Mouse (Mus musculus): Measurements from ENCODE around the gene Epb42. TPM values are rescaled to one million over a fixed set of nuclear protein-coding genes. Genes with fewer than 3 reads are reported as not detected.
"Not testable (repeated sequence)": the region's sequence is repeated elsewhere in the genome, so short reads cannot be mapped to it uniquely, and the experiment has no call there.

Gene Epb42
- polyA plus RNA-seq, 1 experiment from 2014 or later: 1.4 TPM

DNA sequence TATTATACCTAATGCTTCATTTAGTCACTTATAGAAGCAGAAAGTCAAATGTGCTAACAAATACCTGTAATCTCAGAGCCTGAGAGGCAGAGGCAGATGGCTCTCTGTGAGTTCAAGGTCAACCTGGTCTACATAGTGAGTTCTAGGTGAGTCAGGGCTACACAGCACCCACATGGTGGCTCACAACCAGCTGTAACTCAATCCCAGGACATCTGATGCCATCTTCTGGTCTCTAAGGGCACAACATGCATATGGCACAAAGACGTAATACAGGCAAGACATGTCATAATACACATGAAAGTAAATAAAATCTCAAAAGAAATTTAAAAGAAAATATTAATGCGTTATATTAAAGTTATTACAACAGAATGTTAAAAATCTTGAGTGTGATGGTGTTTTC is 33.3 kb downstream of the Epb42 start:
- WGBS: 59% methylated on average over 2 of the region's 2 CpGs
- DNase-seq (ENCODE audit: low spot score) (no peak), ATAC-seq (no peak)
- Histone ChIP-seq H3K27me3 (replicated peaks; ENCODE audit: insufficient read depth, low read length) (no peaks in the 10 kb centered on the region), H3K36me3 (ENCODE audit: insufficient read depth, low read length) (no peaks in the 10 kb centered on the region), H3K4me1 (ENCODE audit: insufficient read depth, low read depth, low read length) (no peaks in the 10 kb centered on the region), H3K27ac (ENCODE audit: low read length) (no peak overlapping the region), H3K9me3 (ENCODE audit: low read length) (no peaks in the 10 kb centered on the region), H3K9ac (replicated peaks; ENCODE audit: low read depth) (no peak overlapping the region), H3K4me3 (ENCODE audit: low read depth, low read length) (no peak overlapping the region), H3K4me2 (replicated peaks; ENCODE audit: low read depth, low read length) (no peak overlapping the region)
- no peak for TF ChIP-seq EP300 (IDR thresholded peaks at IDR 0.05)
- TF ChIP-seq CTCF (IDR thresholded peaks at IDR 0.05): peak; percentile 58

DNA sequence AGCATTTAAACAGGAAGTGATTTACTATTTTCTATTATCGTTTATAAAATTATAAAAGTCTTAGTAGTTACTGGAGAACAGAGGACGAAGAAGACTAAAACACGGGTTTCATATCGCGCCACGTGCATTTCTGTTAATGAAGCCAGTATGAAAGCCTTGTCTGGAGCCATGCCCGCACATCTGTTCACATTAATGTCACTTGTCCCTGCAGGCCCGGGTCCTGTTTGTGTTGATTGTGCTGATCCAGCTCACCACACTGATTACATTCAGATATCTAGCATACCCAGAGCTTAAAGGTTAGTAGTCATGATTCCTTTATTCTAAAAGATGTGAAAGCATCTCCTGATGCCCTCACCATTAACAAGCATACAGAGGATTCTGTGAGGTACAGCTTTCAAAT is 38.0 kb downstream of the Epb42 start:
- H3K27me3 ChIP-seq (replicated peaks; ENCODE audit: insufficient read depth, low read length): no peaks in the 10 kb centered on the region
- no peaks in the 10 kb centered on the region for H3K36me3 ChIP-seq (ENCODE audit: insufficient read depth, low read length)
- DNase-seq (ENCODE audit: low spot score) (no peak), ATAC-seq (no peak)
- WGBS: 79% methylated on average over 8 of the region's 8 CpGs
- H3K27ac ChIP-seq (ENCODE audit: low read length): no peak overlapping the region
- H3K4me2 ChIP-seq (replicated peaks; ENCODE audit: low read depth, low read length): no peak overlapping the region
- TF ChIP-seq CTCF (IDR thresholded peaks at IDR 0.05) (no peak), EP300 (IDR thresholded peaks at IDR 0.05) (no peak)
- H3K9ac ChIP-seq (replicated peaks; ENCODE audit: low read depth): no peak overlapping the region
- no peaks in the 10 kb centered on the region for H3K9me3 ChIP-seq (ENCODE audit: low read length)
- H3K4me1 ChIP-seq (ENCODE audit: insufficient read depth, low read depth, low read length): no peaks in the 10 kb centered on the region
- H3K4me3 ChIP-seq (ENCODE audit: low read depth, low read length): no peak overlapping the region

DNA sequence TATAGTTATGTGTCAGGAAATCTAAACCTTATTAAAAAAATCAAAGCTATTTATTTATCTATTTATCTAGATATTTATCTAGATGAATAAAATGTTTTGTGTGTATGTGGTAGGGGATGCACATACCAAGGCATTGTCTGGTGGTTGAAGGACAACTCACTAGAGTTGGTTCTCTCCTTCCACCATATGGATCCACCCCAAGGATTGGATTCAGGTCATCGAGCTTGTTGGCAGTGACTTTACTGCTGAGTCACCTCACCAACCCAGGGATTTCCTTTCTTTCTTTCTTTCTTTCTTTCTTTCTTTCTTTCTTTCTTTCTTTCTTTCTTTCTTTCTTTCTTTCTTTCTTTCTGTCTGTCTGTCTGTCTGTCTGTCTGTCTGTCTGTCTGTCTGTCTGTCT is 40.3 kb downstream of the Epb42 start:
- not testable (repeated sequence) for DNase-seq (ENCODE audit: low spot score); H3K4me1 ChIP-seq (ENCODE audit: insufficient read depth, low read depth, low read length); H3K4me3 ChIP-seq (ENCODE audit: low read depth, low read length); H3K9ac ChIP-seq (replicated peaks; ENCODE audit: low read depth); H3K4me2 ChIP-seq (replicated peaks; ENCODE audit: low read depth, low read length); H3K9me3 ChIP-seq (ENCODE audit: low read length); H3K27me3 ChIP-seq (replicated peaks; ENCODE audit: insufficient read depth, low read length); ATAC-seq; H3K36me3 ChIP-seq (ENCODE audit: insufficient read depth, low read length); H3K27ac ChIP-seq (ENCODE audit: low read length)
- WGBS: 67% methylated on average over 1 of the region's 1 CpGs

DNA sequence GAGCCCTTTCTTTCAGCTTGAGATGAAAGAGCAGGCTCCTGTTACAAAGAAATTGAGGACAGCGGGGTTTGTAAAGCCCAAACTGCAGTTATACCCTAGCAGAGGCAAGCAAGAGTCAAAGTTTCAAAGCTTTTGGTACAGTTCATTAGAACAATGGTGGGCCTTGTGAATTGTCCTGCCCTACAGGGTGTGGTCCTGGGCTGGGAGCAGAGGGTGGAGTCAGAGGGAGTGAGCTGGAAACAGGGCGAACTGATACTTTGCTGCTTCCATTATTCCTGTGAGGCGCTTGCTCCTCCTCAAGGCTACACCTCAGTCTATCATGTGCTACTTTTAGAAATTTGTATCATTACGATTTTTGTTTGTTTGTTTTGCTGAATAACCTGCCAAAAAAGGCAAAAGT is 45.7 kb downstream of the Epb42 start:
- no peak for ATAC-seq
- WGBS: 63% methylated on average over 4 of the region's 4 CpGs
- Histone ChIP-seq H3K4me1 (ENCODE audit: insufficient read depth, low read depth, low read length) (no peaks in the 10 kb centered on the region), H3K36me3 (ENCODE audit: insufficient read depth, low read length) (no peaks in the 10 kb centered on the region), H3K9me3 (ENCODE audit: low read length) (no peaks in the 10 kb centered on the region), H3K9ac (replicated peaks; ENCODE audit: low read depth) (no peak overlapping the region), H3K4me3 (ENCODE audit: low read depth, low read length) (no peak overlapping the region), H3K4me2 (replicated peaks; ENCODE audit: low read depth, low read length) (no peak overlapping the region), H3K27ac (ENCODE audit: low read length) (no peak overlapping the region), H3K27me3 (replicated peaks; ENCODE audit: insufficient read depth, low read length) (no peaks in the 10 kb centered on the region)
- no peak for DNase-seq (ENCODE audit: low spot score)
- TF ChIP-seq CTCF (IDR thresholded peaks at IDR 0.05) (no peak), EP300 (IDR thresholded peaks at IDR 0.05) (no peak)

DNA sequence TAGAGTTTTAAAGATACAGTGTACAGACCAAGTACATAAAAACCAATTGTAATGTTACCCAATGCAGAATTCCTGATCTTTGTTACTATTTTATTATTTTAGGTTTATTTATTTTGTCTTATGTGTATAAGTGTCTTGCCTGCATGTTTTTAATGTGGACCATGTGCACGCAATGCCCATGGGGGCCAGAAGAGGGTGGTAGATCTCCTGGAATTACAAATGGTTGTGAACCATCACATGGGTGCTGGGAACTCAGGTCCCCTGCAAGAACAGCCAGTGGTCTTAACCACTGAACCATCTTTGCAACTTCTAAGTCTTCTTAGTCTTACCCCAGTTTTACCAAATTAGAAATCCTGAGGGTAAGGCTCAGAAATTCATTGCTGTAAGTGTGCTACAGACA is 51.6 kb downstream of the Epb42 start:
- no peak overlapping the region for H3K4me2 ChIP-seq (replicated peaks; ENCODE audit: low read depth, low read length)
- no peaks in the 10 kb centered on the region for H3K36me3 ChIP-seq (ENCODE audit: insufficient read depth, low read length)
- H3K4me1 ChIP-seq (ENCODE audit: insufficient read depth, low read depth, low read length): no peaks in the 10 kb centered on the region
- WGBS: 97% methylated on average over 1 of the region's 1 CpGs
- H3K4me3 ChIP-seq (ENCODE audit: low read depth, low read length): no peak overlapping the region
- H3K27ac ChIP-seq (ENCODE audit: low read length): no peak overlapping the region
- no peaks in the 10 kb centered on the region for H3K9me3 ChIP-seq (ENCODE audit: low read length)
- no peaks in the 10 kb centered on the region for H3K27me3 ChIP-seq (replicated peaks; ENCODE audit: insufficient read depth, low read length)
- no peak for ATAC-seq
- DNase-seq (ENCODE audit: low spot score): no peak
- H3K9ac ChIP-seq (replicated peaks; ENCODE audit: low read depth): no peak overlapping the region
- TF ChIP-seq EP300 (IDR thresholded peaks at IDR 0.05) (no peak), CTCF (IDR thresholded peaks at IDR 0.05) (no peak; the same call in 1 of the 2 replicates)

DNA sequence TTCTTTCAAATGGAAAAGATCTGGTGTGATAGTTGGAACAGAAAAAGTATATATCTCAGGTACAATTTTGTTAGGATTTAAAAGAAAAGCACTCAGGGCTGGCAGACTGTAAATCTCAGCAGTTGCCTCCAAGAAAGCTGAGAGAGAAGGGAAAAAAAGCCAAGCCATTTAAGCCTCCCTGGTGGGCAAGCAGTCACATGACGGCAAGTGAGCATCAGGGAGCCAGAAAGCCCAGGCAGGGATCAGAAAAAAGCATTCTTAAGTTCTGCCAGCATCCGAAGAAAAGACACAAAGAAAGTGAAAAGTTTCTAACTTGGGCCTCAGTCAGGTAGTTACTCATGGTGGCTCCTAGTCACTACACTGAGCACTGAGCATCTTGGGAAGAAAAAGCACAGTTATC is 53.3 kb downstream of the Epb42 start:
- Histone ChIP-seq H3K27ac (ENCODE audit: low read length) (no peak overlapping the region), H3K9ac (replicated peaks; ENCODE audit: low read depth) (no peak overlapping the region), H3K4me2 (replicated peaks; ENCODE audit: low read depth, low read length) (no peak overlapping the region), H3K36me3 (ENCODE audit: insufficient read depth, low read length) (no peaks in the 10 kb centered on the region), H3K9me3 (ENCODE audit: low read length) (no peaks in the 10 kb centered on the region), H3K27me3 (replicated peaks; ENCODE audit: insufficient read depth, low read length) (no peaks in the 10 kb centered on the region), H3K4me3 (ENCODE audit: low read depth, low read length) (no peak overlapping the region), H3K4me1 (ENCODE audit: insufficient read depth, low read depth, low read length) (no peaks in the 10 kb centered on the region)
- TF ChIP-seq EP300 (IDR thresholded peaks at IDR 0.05): no peak
- ATAC-seq (no peak), DNase-seq (ENCODE audit: low spot score) (no peak)
- 52% methylated on average over 2 of the region's 2 CpGs for WGBS

DNA sequence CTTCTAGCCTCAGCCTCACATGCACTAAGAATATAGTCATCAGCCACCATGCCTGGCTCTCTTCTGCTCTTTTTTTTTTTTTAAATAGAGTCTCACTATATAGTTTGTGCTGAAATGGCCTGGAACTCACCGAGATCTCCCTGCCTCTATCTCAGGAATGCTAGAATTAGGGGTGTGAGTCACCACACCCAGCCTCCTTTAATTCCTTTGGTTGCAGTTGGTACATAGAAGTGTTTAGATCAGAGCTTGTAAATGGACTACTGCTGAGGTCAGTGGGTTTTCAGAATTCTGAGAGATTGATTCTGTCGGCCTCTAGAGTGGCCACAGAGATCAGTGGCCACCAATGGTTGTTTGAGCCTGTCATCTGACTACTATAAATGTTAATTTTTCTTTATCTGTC is 56.0 kb downstream of the Epb42 start:
- DNase-seq (ENCODE audit: low spot score): peak; percentile 49
- H3K27me3 ChIP-seq (replicated peaks; ENCODE audit: insufficient read depth, low read length): no peaks in the 10 kb centered on the region
- WGBS: 40% methylated on average over 2 of the region's 2 CpGs
- ATAC-seq: peak; percentile 37; the same call in 1 of the 2 replicates
- H3K4me3 ChIP-seq (ENCODE audit: low read depth, low read length): no peak overlapping the region
- no peak overlapping the region for H3K9ac ChIP-seq (replicated peaks; ENCODE audit: low read depth)
- H3K27ac ChIP-seq (ENCODE audit: low read length): peak overlapping the region; percentile 38; the same call in 1 of the 2 replicates
- no peak overlapping the region for H3K4me2 ChIP-seq (replicated peaks; ENCODE audit: low read depth, low read length)
- H3K36me3 ChIP-seq (ENCODE audit: insufficient read depth, low read length): no peaks in the 10 kb centered on the region
- no peaks in the 10 kb centered on the region for H3K4me1 ChIP-seq (ENCODE audit: insufficient read depth, low read depth, low read length)
- H3K9me3 ChIP-seq (ENCODE audit: low read length): no peaks in the 10 kb centered on the region
- TF ChIP-seq CTCF (IDR thresholded peaks at IDR 0.05): no peak
- peak; percentile 43 for TF ChIP-seq EP300 (IDR thresholded peaks at IDR 0.05)
